Mouse (Mus musculus): ENCODE data around the gene Rufy3. TPM values are rescaled to one million over a fixed set of nuclear protein-coding genes. Genes with fewer than 3 reads are reported as not detected.

Gene Rufy3
- polyA plus RNA-seq, 1 experiment from 2014 or later = 14.3 TPM

DNA sequence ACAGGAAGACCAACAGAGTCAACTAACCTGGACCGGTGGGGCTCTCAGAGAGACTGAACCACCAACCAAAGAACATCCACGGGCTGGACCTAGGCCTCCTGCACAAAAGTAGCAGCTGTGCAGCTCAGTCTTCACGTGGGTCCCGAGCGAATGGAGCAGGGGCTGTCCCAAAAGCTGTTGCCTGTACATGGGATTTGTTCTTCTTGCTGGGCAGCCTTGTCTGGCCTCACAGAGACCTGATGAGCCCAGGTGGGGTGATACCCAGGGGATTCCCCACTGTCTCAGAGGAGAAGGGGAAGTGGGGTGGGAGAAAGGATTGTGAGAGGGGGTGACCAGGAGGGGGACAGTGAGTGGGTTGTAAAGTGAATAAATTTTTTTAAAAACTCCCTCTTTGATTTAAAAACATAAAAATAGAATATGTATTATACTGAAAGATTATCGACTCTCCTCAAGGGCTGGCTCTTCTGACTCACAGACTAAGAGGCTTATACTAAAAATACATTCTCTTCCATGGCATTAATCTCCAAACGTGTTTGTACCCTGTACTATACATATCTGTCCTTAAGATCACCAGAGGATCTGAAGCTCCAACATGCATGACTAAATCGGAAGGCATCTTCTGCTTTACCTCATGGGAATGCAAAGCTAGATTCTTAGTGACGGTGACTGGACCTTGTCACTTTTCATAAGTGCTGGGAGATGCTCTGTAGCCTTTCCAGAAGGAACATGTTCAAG lies 3.6 kb upstream of the Rufy3 start:
- DNase-seq (ENCODE audit: low spot score) = no peak
- no peak overlapping the region for H3K27ac ChIP-seq
- H3K36me3 ChIP-seq = 0 out of 2 replicates have a peak, but pooled peaks cover 2% of the 10 kb centered on the region
- H3K9me3 ChIP-seq = no peaks in the 10 kb centered on the region
- 0 out of 2 replicates have a peak, but pooled peaks cover 9% of the 10 kb centered on the region for H3K4me1 ChIP-seq
- no peak overlapping the region for H3K4me3 ChIP-seq
- H3K27me3 ChIP-seq (ENCODE audit: insufficient read depth, poor library complexity, severe bottlenecking) = no peaks in the 10 kb centered on the region
- 72% methylated on average over 9 of the region's 9 CpGs for WGBS

DNA sequence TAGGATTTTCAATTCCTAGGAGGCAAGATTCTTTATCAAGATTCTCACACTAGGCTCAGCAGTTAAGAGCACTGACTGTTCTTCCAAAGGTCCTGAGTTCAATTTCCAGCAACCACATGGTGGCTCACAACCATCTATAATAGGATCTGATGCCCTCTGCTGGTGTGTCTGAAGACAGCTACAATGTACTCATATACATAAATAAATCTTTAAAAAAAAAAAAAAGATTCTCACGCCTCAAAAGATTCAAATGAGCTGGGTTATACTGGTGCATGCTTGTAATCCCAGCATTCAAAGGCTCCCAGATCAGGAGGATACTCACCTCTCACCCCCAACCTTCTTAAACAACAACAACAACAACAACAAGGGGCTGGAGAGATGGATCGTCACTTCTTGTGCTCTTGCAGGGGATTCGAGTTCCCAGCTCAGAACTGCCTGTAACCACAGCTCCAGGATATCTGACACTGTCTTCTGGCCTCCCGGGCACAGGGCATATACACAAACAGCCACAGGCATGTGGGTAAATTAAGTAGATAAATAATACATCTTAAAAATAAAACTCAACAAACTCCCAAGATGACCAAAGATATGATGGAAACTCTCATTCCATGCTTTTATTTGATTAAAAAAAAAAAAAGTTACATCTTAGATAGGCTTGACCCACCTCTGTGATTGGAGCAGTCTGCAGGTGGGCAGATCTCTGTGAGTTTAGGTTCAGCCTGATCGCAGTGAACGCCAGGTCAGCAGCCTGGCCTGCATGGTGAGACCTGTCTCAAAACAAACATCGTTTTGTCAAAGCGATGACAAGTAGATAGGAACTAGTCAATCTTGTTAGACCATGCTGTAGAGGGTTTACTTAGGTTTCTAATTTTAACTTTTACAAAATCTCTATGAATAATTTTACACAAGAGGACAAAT lies 1.7 kb upstream of the Rufy3 start:
- peaks cover 1% of the 10 kb centered on the region; the same call in 1 of the 2 replicates for H3K36me3 ChIP-seq
- H3K9me3 ChIP-seq = no peaks in the 10 kb centered on the region
- H3K27ac ChIP-seq = no peak overlapping the region
- 63% methylated on average over 8 of the region's 8 CpGs for WGBS
- DNase-seq (ENCODE audit: low spot score) = no peak
- no peaks in the 10 kb centered on the region for H3K27me3 ChIP-seq (ENCODE audit: insufficient read depth, poor library complexity, severe bottlenecking)
- peaks cover 11% of the 10 kb centered on the region; the same call in 1 of the 2 replicates for H3K4me1 ChIP-seq
- H3K4me3 ChIP-seq = no peak overlapping the region

- H3K4me1 ChIP-seq = peaks cover 11% of the 10 kb centered on the region; the same call in 1 of the 2 replicates
- H3K27me3 ChIP-seq (ENCODE audit: insufficient read depth, poor library complexity, severe bottlenecking) = no peaks in the 10 kb centered on the region
- under 1% methylated on average over 109 of the region's 119 CpGs for WGBS
Observed at GRCm38 (mm10) chr5:88565148-88566033, 551 bp downstream of the Rufy3 start.

GRCm38 (mm10) chr5:88566034-88566841 lies 1.4 kb downstream of the Rufy3 start:
- no peak for DNase-seq (ENCODE audit: low spot score)
- Histone ChIP-seq H3K27me3 (ENCODE audit: insufficient read depth, poor library complexity, severe bottlenecking) (no peaks in the 10 kb centered on the region), H3K9me3 (no peaks in the 10 kb centered on the region), H3K4me1 (peaks cover 11% of the 10 kb centered on the region; the same call in 1 of the 2 replicates), H3K4me3 (peak overlapping the region; percentile 96), H3K36me3 (peaks cover 21% of the 10 kb centered on the region), H3K27ac (peak overlapping the region; percentile 93)
- 6% methylated on average over 14 of the region's 14 CpGs for WGBS

More at GRCm38 (mm10) chr5:88565148-88566033, 551 bp downstream of the Rufy3 start:
- H3K27ac ChIP-seq = peak overlapping the region; percentile 93
- DNase-seq (ENCODE audit: low spot score) = peak; percentile 79
- no peaks in the 10 kb centered on the region for H3K9me3 ChIP-seq
- peaks cover 16% of the 10 kb centered on the region for H3K36me3 ChIP-seq
- H3K4me3 ChIP-seq = peak overlapping the region; percentile 96

DNA sequence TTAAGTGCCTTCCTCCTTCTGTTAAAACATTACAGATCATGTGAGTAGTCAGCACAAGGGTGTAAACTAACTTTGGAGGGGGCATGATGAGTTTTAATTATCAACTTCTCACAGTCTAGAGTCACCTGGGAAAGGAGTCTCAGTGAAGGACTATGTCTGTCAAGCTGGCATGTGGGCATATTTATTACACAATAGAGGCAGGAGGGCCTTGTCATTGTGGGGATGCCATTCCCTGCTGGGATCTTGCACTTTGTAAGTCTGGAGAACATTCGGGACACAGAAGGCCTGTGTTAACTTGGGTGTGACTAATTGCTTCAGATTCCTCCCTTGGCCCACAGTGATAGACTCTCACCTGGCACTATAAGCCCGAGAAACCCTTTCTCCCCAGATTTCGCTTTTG lies 4.7 kb downstream of the Rufy3 start:
- no peak for DNase-seq (ENCODE audit: low spot score)
- Histone ChIP-seq H3K9me3 (no peaks in the 10 kb centered on the region), H3K36me3 (peaks cover 27% of the 10 kb centered on the region), H3K27ac (no peak overlapping the region), H3K4me1 (peaks cover 11% of the 10 kb centered on the region; the same call in 1 of the 2 replicates), H3K4me3 (no peak overlapping the region), H3K27me3 (ENCODE audit: insufficient read depth, poor library complexity, severe bottlenecking) (no peaks in the 10 kb centered on the region)
- 84% methylated on average over 3 of the region's 3 CpGs for WGBS

GRCm38 (mm10) chr5:88574829-88575228 lies 10.0 kb downstream of the Rufy3 start:
- Histone ChIP-seq H3K27me3 (ENCODE audit: insufficient read depth, poor library complexity, severe bottlenecking) (no peaks in the 10 kb centered on the region), H3K27ac (no peak overlapping the region), H3K4me3 (no peak overlapping the region), H3K4me1 (no peaks in the 10 kb centered on the region; the same call in 1 of the 2 replicates), H3K36me3 (peaks cover 15% of the 10 kb centered on the region), H3K9me3 (no peaks in the 10 kb centered on the region)
- 82% methylated on average over 3 of the region's 3 CpGs for WGBS
- no peak for DNase-seq (ENCODE audit: low spot score)

DNA sequence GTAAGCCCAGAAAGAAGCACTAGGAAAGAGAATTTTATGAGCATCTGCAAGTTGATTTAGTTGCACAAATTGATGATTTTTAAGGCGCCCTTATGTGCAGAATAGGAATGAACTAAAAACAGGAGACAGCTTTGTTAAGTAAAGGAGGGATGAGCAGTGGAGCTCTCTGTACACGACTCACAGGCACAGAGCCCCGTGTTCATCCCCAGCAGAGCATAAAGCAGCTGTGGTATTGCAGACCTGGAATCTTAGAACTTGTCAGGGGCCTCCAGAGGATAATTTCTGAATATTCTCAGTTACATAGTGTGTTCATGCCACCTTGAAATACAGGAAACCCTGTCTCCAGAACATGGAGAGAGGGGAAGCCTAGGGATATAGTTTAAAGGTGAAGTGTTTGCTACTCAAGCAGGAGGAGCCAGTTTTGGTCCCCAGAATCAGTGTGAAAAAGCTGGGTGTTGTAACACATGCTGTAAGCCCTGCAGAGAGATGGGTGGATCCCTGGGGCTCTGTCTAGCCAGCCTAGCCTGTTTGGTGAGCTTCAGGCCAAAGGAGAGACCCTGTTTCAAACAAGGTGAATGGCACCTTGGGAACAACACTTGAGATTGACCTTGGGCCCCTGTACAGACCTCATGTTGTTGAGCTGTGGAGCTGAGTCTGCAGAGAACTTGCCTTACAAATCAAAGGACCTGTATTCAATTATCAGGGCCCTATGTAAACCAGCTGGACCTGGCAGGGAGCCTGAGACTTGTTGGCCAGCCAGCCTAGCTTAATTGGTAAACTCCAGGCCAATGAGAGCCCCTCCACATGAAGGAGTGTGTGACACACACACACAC lies 10.9 kb downstream of the Rufy3 start:
- H3K9me3 ChIP-seq = no peaks in the 10 kb centered on the region
- no peak overlapping the region for H3K4me3 ChIP-seq
- H3K27me3 ChIP-seq (ENCODE audit: insufficient read depth, poor library complexity, severe bottlenecking) = no peaks in the 10 kb centered on the region
- no peak for DNase-seq (ENCODE audit: low spot score)
- H3K4me1 ChIP-seq = no peaks in the 10 kb centered on the region; the same call in 1 of the 2 replicates
- 0 out of 2 replicates have a peak overlapping the region, but pooled peaks have one; percentile 29 for H3K27ac ChIP-seq
- peaks cover 7% of the 10 kb centered on the region for H3K36me3 ChIP-seq
- WGBS = 58% methylated on average over 3 of the region's 3 CpGs

GRCm38 (mm10) chr5:88580681-88581080 lies 15.8 kb downstream of the Rufy3 start:
- WGBS = 82% methylated on average over 10 of the region's 10 CpGs
- H3K36me3 ChIP-seq = no peaks in the 10 kb centered on the region
- no peak overlapping the region for H3K4me3 ChIP-seq

GRCm38 (mm10) chr5:88581343-88581742 lies 16.5 kb downstream of the Rufy3 start:
- WGBS = 94% methylated on average over 6 of the region's 6 CpGs
- no peak overlapping the region for H3K4me3 ChIP-seq
- peaks cover 12% of the 10 kb centered on the region for H3K4me1 ChIP-seq
- H3K27ac ChIP-seq = no peak overlapping the region
- no peaks in the 10 kb centered on the region for H3K27me3 ChIP-seq (ENCODE audit: insufficient read depth, poor library complexity, severe bottlenecking)
- H3K9me3 ChIP-seq = no peaks in the 10 kb centered on the region
- H3K36me3 ChIP-seq = no peaks in the 10 kb centered on the region
- DNase-seq (ENCODE audit: low spot score) = no peak

More at GRCm38 (mm10) chr5:88580681-88581080, 15.8 kb downstream of the Rufy3 start:
- no peaks in the 10 kb centered on the region for H3K9me3 ChIP-seq
- no peak overlapping the region for H3K27ac ChIP-seq
- no peaks in the 10 kb centered on the region for H3K27me3 ChIP-seq (ENCODE audit: insufficient read depth, poor library complexity, severe bottlenecking)
- no peak for DNase-seq (ENCODE audit: low spot score)
- H3K4me1 ChIP-seq = peaks cover 8% of the 10 kb centered on the region

DNA sequence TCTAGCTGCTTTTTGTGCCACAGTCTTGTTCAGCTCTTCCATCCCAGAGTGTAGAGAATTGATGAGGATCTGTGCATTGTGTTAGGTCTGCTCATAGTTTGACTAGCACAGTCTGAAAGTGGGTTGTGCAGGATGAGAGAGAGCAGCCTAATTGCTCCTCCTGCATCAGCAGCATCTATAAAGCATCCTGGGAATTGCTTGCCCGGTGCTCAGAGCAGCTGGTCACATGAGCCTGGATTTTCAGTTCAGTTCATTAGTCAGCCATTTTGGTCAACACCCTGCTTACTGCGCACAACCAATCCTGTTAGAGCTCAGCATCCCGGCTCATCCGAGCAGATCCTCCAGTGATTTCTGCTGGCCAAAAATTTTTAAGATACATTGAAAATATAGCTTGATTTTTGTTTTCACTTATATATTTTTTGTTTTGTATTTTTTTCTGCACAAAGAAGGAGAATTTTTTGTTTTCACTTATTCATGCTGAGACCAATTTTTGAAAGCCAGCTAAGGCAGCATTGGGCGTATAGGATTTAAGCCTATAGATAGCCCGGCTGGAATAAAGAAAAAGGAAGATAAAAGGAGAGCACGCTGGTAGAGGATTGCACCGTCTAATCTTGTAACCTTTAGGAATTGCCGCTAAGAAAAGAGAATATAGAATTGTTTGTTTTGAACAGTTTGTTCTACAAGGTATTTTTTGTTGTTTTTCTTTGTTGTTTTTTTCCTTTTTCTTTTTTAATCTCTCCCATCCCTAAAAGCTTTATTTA lies 18.6 kb downstream of the Rufy3 start:
- Histone ChIP-seq H3K27me3 (ENCODE audit: insufficient read depth, poor library complexity, severe bottlenecking) (no peaks in the 10 kb centered on the region), H3K27ac (no peak overlapping the region), H3K4me3 (peak overlapping the region; percentile 19; the same call in 1 of the 2 replicates), H3K4me1 (peaks cover 28% of the 10 kb centered on the region), H3K9me3 (no peaks in the 10 kb centered on the region), H3K36me3 (no peaks in the 10 kb centered on the region)
- DNase-seq (ENCODE audit: low spot score) = no peak
- WGBS = 71% methylated on average over 9 of the region's 9 CpGs
